Mouse (Mus musculus): ENCODE measurements at regions not wholly inside any gene's neighbourhood (a gene's known extent, or its start where the extent isn't known, plus 50 kb on each side); places are given as distances from the start of the nearest gene placed in this dataset.

DNA sequence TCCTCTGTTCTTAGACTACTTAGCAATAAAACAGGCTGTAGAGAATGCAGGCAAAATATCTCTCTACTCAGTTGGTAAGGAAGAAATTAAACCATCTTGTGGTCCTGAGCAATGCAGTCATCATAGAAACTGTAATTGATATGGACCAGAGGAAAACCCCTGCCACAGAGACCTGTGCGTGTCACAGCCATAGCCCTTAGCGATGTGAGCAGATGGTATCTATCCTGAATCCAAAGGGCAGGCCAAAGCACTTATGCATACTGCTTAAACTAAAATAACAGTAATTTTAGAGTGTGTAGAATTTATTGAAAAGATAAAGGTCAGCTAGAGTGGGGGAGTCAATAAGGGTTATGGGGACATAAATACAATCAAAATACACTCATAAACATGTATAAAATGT lies 212.0 kb downstream of the Kcnrg start:
- DNase-seq (ENCODE audit: low spot score in 2 of 2): no peak

DNA sequence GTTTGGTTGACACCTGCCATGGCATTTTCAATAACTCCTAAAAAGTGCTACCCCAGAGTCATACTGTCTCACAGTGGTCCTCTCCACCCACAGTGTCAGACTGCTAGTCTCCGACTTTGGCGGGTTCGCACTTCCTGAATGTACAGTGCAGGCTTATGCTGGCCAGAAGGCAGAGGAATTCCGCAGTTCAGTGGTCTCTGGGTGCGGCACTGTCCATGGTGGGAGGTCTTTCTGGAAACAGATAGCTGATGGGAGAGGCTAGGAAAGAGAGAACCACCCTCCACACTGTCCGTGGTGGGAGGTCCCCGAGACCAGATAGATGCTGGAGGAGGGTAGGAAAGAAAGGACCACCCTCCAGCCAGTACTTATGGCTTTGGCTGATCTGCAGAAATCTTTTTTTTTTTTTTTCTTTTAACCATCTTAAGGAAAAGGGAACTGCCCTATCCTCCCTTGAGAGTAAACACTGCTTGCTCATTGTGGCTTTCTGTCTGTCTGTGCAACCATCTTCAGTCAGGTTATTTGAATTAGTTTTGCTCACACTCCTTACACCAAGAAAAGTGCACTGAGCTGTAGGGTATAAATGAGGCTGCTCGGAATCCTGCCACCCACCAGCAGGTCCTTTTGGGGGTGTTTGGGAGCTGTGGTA lies 227.2 kb downstream of the Kcnrg start:
- DNase-seq (ENCODE audit: low spot score in 2 of 2): peak in 1 of 2 experiments; percentile 3

DNA sequence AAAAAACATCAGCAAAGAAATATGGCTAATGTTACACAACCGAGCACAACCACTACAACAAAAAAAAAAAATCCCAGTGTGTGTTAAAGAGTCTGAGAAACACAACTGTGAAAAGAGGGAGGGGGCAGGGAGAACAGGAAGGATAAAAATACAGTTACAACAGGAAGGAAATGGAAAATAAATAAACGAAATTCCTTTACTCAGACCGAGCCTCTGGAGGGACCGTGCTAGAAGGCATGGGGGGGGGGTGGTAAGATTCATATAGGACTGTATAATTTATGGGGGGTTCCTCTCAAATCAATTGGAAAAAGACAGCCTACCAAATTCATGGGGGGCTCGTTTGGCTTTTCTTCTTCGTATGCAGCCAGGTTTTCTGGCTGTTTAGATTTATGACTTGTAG lies 228.5 kb downstream of the Kcnrg start:
- DNase-seq (ENCODE audit: low spot score in 2 of 2): no peak

DNA sequence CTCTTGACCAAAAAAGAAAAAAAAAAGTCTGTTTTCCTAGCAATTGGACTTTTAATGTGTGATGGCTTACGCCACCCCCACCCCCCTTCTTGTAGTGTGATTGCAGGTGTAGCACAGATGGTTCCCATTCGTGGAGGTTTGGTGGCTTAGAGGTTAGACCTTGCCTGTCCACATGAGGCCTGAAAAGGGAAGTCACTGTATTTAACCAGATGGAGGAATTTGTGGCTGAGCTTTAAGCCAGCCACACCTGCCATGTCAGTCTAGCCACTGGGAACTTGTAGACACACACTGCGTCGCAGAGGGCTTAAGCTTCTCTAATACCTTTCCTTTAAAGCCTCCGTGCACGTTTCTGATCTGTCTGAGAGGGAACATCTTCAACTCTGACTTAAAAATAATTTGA lies 229.0 kb downstream of the Kcnrg start:
- DNase-seq (ENCODE audit: low spot score in 2 of 2): peak in 1 of 2 experiments; percentile 7

DNA sequence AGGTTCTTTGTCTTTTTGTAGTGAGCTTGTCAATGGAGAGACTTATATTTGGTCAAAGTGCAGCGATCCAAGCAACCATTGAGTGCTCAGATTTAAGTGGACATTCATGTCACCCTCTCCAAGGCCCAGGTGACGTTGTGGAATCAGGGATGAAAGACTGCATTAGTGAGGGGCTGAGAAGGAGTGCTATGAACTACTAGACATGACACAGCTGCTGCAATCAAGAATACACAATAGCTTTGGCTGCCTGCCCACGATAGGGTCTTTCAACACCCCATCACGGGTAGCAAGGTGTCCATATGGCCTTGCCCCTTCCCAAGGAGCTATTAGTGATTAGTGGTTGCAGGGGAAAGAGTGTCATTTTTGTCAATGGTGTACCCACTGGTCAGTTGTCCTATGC lies 229.7 kb downstream of the Kcnrg start:
- DNase-seq (ENCODE audit: low spot score in 2 of 2): no peak

DNA sequence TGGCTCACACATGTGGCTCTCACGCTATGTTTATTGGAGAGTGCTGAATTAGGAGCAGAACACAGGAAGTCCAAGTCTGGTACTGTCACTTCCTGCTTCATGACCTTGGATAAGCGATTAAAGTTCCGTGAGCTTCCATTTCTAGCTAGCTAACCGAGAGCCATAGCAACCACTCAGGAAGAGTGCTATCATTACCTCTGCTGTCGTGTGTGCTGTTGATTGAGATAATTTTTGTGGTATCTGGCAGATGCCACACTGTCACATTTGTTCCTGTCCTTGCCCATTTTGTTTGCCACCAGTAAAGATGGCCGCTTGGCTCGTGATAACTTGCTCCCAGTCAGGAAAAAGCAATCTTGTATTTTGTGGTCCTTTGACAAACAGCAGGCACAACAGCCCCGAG lies 230.6 kb downstream of the Kcnrg start:
- no peak for DNase-seq (ENCODE audit: low spot score in 2 of 2)

DNA sequence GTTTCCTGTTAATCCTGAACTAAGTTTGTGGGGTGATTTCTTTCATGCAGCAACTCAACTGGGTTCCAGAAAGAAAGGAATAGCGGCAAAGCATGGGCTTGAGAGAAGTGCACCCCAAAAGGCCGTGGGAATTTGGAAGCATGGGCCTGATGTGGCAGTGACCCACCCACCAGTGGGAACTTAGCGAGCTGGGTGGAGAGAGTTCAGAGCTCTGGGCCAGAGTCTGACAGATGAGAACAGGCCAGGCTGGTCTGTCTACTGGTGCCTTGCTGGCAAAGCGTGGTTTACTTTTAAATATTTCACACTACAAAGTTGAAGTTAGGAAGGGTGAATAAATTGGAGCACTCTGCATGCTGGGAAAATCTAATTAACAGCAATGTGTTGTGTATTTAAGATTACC lies 235.2 kb downstream of the Kcnrg start:
- no peak for DNase-seq (ENCODE audit: low spot score in 2 of 2)

DNA sequence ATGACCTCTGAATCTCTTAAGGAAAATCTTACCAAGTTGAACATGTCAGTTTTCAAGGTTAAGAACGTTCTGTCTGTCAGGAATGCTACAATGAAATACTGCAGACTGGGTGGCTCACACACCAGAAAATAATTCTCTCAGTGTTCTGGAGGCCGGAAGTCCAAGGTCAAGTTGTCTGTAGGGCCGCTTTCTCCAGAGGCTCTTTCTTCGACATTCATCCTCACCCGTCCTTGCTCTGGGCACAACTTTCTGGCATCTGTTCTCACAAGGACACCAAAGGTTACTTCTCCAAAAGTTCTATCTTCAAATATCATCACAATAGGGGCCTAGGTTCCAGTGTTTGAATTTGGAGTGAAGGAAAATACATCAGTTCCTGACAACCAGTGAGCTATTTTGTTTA lies 239.2 kb downstream of the Kcnrg start:
- DNase-seq (ENCODE audit: low spot score in 2 of 2): no peak

DNA sequence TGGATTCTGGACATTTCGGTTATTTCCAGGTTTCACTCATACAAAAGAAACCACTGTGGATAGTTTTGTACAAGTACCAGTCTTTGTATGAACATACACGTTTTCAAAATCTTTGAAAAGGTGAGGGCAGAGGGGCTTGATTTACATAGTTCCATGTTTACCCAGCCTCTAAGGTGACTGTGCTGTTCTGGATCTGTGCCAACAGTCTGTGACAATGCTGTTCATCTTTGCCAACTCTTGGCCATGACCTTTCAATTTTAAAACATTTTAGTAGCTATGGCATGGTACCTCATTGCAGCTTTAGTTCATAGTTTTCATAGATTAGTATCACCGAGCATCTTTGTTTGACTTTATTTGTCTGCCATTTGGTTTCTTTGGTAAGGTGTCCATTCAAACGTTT lies 243.0 kb downstream of the Kcnrg start:
- DNase-seq (ENCODE audit: low spot score in 2 of 2): no peak

DNA sequence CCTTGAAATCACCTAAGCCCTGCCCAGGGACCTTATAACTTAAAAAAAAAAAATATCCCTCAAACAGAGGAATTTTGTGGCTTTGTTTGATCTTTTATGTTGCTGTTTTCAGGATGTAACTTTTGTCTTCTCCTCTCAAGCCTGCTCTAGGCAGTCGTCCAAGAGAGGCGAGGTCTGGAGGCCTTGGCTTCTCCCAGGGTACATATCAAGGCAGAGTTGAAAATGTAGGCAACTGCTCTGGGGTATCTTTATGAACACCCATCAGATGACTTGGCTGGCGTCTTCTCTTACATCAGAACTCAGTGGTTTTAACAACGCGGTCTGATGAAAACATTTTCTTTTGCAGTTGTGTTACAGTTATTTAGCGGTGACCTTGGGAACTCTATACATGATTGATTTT lies 250.4 kb downstream of the Kcnrg start:
- DNase-seq (ENCODE audit: low spot score in 2 of 2): no peak

DNA sequence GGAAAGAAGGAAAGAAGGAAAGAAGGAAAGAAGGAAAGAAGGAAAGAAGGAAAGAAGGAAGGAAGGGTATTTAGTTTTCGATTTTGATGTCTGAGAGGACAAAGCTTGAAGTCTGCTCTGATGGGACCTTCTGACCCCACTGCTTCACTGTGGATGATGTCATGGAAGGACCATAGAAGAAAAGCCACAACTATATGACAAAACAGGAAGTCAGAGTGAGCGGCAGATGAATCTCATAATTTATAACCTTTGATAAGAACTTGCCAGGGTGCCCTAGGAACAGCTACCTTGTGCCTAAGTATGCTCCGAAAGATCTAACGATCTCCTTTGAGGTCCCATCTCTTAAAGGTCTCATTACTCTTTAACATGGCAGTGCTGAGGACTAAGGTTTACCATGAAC lies 253.4 kb downstream of the Kcnrg start:
- no peak for DNase-seq (ENCODE audit: low spot score in 2 of 2)

DNA sequence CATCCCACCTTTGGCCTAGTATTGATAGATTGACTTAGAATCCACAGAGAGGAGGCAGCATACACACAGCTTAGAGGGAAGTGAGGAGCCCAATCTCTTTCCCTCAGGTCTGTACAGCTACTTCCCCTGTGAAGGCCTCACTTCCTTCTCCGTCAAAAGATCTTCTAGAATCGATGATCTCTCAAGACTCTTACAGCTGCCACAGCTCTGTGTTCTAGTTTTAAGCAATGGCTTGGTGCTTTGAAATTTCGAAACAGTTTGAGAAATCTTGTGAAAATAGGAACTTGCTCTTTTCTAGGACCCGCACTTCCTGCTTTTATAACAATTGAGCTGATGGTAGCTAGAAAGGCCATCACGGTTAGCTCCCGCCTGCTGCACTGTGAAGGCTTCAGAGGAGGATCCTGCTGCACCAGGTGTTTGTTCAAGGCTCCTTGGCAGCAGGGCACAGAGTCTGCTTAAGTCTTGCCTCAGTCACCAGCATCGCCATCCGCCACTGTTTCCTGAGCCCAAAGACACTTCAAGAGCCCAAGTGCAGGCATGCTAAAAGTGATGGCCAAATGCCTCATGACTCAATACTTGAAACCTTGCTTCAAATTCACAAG lies 254.2 kb downstream of the Kcnrg start:
- no peak for DNase-seq (ENCODE audit: low spot score in 2 of 2)

DNA sequence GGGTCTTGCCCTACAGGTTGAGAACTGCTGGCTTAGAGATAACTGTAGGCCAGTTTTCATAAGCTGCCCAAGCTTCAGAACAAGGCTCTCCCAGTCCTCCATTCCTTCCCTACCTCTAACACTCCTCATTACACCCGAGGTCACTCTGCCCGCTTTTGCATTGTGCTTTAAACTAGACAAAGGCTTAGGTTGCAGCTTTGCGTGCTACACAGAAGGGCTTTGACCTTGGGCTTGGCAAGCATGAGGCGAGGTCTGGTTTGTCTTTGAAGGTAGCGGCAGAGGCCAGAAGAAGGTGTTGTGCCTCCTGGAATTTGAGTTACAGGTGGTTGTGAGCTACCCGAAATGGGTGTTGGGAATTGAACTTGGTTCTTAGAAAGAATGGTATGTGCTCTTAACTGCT lies 255.7 kb downstream of the Kcnrg start:
- DNase-seq (ENCODE audit: low spot score in 2 of 2): no peak

DNA sequence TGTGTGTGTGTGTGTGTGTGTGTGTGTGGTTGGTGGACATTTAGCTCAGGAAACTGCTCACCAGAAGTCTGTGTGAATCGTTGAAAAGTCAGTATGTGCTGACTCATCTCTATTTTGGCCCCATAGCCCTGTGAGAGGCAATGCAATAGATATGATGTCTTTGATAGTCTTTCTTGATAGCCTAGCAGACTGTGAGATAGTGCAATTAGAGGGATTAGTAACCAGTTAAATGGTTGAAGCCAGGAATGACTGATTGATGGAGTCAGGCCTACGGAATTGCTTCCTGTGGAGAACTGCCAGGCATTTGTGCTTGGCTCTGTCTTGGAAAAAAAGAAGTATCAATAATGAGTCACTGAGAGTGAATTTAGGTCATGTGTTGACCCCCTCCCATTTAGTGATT lies 256.2 kb downstream of the Kcnrg start:
- DNase-seq (ENCODE audit: low spot score in 2 of 2): no peak

DNA sequence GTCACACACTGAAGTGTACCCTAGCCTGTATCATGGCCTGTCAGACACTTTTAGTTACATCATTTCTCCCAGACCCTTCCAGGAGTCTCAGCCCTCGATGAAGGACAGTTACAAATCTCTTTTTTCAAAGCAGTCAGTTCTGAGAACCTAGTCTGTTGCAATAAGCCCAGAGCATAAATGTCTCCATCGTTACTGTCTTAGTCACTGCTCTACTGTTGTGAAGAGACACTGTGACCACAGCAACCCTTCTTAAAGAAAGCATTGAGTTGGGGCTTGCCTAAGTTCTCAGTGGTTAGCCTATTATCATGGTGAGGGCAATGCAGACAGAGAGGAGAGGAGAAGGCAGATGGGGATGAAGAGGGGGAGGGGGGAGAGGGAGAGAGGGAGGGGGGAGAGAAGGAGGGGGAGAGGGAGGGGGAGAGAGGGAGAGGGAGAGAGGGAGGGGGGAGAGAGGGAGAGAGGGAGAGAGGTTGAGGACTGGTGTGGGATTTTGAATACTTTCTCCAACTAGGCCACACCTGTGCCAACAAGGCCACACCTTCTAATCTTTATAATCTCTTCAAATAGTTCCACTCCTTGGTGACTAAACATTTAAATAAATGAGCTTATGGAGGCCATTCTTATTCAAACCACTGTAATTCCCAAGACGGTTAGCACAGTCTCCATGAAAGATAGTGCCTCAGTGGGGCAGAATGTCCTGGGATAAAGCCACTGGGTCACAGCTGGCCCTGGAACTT lies 259.4 kb downstream of the Kcnrg start:
- no peak for DNase-seq (ENCODE audit: low spot score in 2 of 2)

DNA sequence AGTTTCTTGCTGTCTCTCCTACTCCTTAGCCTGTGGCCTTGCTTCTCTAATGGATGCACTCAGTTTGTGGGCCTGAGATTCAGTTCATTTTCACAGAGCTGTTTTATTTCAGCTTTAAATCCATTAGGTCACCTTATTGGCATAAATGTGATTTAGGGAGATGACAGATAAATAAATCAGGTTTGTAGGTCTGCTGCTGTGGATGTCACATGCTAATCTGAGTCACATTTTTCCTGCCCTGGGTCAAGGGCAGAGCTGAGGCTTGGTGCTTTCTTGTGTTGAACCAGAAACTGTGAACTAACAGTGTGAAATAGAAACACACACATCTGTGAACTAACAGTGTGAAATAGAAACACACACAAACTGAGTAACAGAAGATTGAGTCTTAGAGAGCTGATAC lies 266.9 kb downstream of the Kcnrg start:
- no peak for DNase-seq (ENCODE audit: low spot score in 2 of 2)

DNA sequence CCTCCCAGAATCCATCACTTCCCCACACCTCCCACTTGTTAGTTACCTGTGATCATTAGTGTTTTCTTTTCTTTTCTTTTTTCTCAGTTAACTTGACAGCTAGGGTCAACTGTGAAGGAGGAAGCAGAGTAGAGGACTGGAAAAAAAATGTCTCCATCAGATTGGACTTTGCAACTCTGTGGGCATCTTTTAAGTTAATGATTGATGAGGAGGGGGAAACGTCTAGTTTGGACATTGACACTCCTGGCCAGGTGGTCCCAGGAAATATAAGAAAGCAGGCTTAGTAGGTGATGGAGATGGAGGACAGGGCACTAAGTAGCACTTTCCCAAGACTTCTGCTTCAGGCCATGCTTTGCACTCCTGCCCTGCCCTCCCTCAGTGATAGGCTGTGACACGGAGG lies 272.2 kb downstream of the Kcnrg start:
- DNase-seq (ENCODE audit: low spot score in 2 of 2): no peak

DNA sequence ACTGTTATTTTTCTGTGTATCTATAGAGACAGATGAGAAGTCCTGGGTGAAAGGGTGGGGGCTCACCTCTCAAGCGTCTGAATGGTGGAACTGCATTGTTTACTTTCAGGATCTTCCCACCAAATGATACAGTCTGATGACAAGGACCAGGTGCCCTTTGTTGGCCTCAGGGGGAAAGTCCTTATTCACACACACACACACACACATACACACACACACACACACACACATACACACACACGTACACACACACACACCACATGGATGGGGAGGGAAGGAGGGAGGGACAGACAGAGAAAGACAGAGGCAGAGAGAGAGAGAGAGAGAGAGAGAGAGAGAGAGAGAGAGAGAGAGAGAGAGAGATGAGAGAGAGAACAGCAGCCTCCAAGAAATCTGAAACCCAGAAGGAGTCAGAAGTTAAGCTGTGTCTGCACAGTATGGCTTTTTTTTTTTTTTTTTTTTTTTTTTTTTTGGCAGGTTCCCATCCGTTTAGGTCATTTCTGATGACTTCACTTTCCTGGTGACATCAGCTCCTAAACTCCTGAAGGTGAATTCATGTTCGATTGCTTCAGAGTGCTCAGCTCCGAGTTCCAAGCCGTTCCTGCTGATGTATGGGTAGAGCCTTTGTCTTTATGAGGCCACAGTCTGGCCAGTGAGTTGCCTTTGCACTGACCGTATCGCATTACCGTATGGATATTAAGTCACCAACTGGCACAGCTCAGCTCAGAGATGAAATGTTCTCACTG lies 273.4 kb downstream of the Kcnrg start:
- no peak for DNase-seq (ENCODE audit: low spot score in 2 of 2)

DNA sequence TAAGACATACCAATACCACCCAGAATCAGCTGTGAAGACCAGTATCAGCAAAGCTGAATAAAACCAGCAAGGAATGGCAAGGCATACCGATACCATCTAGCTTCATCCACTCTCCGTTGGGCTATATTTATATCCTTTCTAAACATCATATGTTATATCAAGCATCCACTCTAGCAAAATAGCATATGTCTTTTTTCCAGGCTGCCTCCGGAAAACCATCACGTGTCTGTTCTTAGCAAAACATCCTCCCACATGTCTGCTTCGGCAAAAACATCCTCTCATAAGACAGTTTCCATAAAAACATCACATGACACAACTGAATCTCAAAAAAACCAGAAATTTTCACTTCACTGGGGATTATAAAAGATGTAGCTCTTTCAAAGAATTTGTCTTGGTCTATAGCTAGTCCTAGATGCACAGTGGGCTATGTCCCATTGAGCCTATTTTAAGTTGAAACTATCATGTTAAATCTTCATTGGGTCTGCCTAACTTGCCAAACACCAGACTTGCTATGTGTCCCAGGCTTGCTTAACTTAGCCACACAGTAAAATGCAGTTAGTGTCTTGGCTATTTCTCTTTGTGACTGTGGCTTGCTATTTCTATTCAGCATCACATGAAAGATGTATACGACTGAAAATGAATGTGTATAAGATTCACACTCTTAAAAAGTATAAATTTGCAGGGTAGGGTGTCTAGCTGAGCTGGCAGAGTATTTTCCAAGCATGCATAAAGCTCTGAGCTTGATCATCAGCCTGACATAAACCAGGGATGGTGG lies 278.2 kb downstream of the Kcnrg start:
- DNase-seq (ENCODE audit: low spot score in 2 of 2): no peak

DNA sequence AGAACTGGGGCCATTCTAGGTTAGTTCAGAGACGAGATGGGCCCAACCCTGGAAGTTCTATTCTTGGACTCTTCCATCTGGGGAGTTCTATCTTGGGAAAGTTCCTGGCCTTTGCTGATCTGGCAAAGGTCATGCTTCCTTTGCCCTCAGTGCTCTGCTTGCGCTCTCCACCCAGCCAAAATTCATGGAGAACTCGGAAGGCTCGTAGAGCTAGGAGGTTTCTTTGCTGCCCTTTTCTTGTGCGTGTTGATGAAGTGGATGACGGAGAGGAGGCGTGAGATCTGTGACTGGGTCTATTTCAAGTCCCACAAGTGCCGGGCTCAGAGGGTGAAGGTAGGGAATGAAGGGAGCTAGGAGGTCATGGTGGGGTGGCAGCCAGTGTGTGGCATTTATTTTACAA lies 282.4 kb downstream of the Kcnrg start:
- no peak for DNase-seq (ENCODE audit: low spot score in 2 of 2)

DNA sequence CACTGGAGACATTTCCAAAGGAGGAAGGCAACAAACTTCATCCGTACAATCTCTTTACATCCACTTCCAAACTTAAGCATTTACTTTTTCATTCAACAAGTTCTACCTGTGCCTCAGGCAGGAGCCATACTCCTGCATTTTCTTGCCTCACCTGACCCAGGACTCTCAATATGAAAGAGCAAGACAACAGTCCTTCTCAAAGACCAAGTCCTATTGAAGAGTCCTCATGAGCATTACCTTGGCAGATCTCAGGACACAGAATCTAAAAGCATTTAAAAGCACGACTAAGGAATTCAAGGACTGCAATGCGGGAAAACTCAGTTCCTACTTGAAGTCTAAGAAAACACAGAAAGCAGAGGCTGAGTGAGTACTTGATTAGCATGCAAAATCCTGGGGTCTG lies 286.5 kb downstream of the Kcnrg start:
- no peak for DNase-seq (ENCODE audit: low spot score in 2 of 2)

DNA sequence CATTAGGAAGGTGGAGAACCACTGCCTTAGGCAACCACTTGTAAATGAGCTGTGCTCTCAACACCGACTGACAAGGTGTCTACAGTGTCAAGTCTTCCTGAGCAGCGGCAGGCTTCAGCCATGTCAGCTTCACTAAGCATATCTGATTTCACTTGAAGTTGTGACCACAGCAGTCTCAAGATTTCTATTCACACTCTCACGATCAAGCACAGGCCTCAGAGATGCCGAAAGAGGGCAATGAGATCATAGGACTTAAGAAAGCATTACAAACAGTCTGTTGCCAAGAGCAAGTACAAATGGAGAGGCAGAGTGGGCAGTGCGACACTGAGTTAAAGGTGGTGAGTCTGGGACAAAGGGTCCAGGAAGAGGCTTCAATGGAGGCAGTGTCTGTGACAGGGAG lies 289.6 kb downstream of the Kcnrg start:
- DNase-seq (ENCODE audit: low spot score in 2 of 2): no peak

Data from natural killer cell, adult 2 months (primary cell).